Mouse (Mus musculus) bone marrow, adult 2 months (tissue): ENCODE data around the gene Ptpra.

Source experiments
- CTCF ChIP-seq: fragments of 200-500 bp; IDR thresholded peaks from 2 replicates; pipeline ENCODE4 v1.5.1; 2011; ENCODE audit warnings: low read length, control low read depth; ENCODE audit not compliant: control insufficient read depth, insufficient read depth
- POLR2A ChIP-seq: fragments of 200-500 bp; IDR thresholded peaks from 2 replicates; pipeline ENCODE4 v1.6.1; 2011; ENCODE audit warnings: low read depth, mild to moderate bottlenecking, control low read depth, low read length, borderline replicate concordance; ENCODE audit not compliant: control insufficient read depth

- no peak for TF ChIP-seq POLR2A
- no peak for TF ChIP-seq CTCF
Measured at GRCm38 (mm10) chr2:130595596-130595995, 145.5 kb downstream of the Ptpra start.
